Mouse (Mus musculus) gastrocnemius, adult 18-20 months (tissue): ENCODE measurements around the gene Lsmem1. TPM values are rescaled to one million over a fixed set of nuclear protein-coding genes. Genes with fewer than 3 reads are reported as not detected.
"Not testable (repeated sequence)": the region's sequence is repeated elsewhere in the genome, so short reads cannot be mapped to it uniquely, and the experiment has no call there.

Experiments used
- DNase-seq: peaks from one replicate; pipeline ENCODE4 v3.0.0; 2021; ENCODE audit warnings: low spot score
- total RNA-seq, 2 experiments: library from RNA; stranded (reverse); gene quantifications; 2 replicates each; pipeline ENCODE4 v1.2.3; 2021

The Lsmem1 gene
- total RNA-seq, 2 experiments from 2014 or later: 60.6 to 68.5 TPM

- DNase-seq: no peak
Observed at GRCm38 (mm10) chr12:40214888-40215876, 15.9 kb upstream of the Lsmem1 start.

- no peak for DNase-seq
Observed at GRCm38 (mm10) chr12:40209049-40209448, 9.8 kb upstream of the Lsmem1 start.

GRCm38 (mm10) chr12:40207909-40208308, 8.6 kb upstream of the Lsmem1 start:
- DNase-seq: no peak

GRCm38 (mm10) chr12:40202161-40203035, 3.1 kb upstream of the Lsmem1 start:
- DNase-seq: no peak

- DNase-seq: no peak
Observed at GRCm38 (mm10) chr12:40200484-40201235, 1.4 kb upstream of the Lsmem1 start.

GRCm38 (mm10) chr12:40199795-40200402, 609 bp upstream of the Lsmem1 start:
- DNase-seq: peak; percentile 83

- peak; percentile 72 for DNase-seq
Observed at GRCm38 (mm10) chr12:40198427-40198826, 863 bp downstream of the Lsmem1 start.

GRCm38 (mm10) chr12:40198019-40198418, 1.3 kb downstream of the Lsmem1 start:
- peak; percentile 44 for DNase-seq

- DNase-seq: no peak
Observed at GRCm38 (mm10) chr12:40197511-40197910, 1.8 kb downstream of the Lsmem1 start.

- no peak for DNase-seq
Observed at GRCm38 (mm10) chr12:40185474-40185873, 13.8 kb downstream of the Lsmem1 start.

GRCm38 (mm10) chr12:40177089-40177488, 22.2 kb downstream of the Lsmem1 start:
- peak; percentile 35 for DNase-seq

GRCm38 (mm10) chr12:40176158-40176557, 23.1 kb downstream of the Lsmem1 start:
- DNase-seq: no peak

GRCm38 (mm10) chr12:40175171-40175570, 24.1 kb downstream of the Lsmem1 start:
- not testable (repeated sequence) for DNase-seq

- DNase-seq: no peak
Observed at GRCm38 (mm10) chr12:40171637-40172036, 27.7 kb downstream of the Lsmem1 start.

- DNase-seq: no peak
Observed at GRCm38 (mm10) chr12:40169675-40170074, 29.6 kb downstream of the Lsmem1 start.

GRCm38 (mm10) chr12:40164621-40165020, 34.7 kb downstream of the Lsmem1 start:
- peak; percentile 22 for DNase-seq

GRCm38 (mm10) chr12:40160777-40161176, 38.5 kb downstream of the Lsmem1 start:
- DNase-seq: no peak

- DNase-seq: no peak
Observed at GRCm38 (mm10) chr12:40154188-40154587, 45.1 kb downstream of the Lsmem1 start.

GRCm38 (mm10) chr12:40152353-40153069, 46.8 kb downstream of the Lsmem1 start:
- DNase-seq: peak; percentile 7

- DNase-seq: no peak
Observed at GRCm38 (mm10) chr12:40147319-40147718, 52.0 kb downstream of the Lsmem1 start.
